Mouse (Mus musculus) cerebellum, adult 9-10 months (tissue): Measurements from ENCODE around the gene Sesn3.

Source experiments
- DNase-seq: peaks from one replicate; pipeline ENCODE4 v3.0.0; 2022

Gene Sesn3

DNA sequence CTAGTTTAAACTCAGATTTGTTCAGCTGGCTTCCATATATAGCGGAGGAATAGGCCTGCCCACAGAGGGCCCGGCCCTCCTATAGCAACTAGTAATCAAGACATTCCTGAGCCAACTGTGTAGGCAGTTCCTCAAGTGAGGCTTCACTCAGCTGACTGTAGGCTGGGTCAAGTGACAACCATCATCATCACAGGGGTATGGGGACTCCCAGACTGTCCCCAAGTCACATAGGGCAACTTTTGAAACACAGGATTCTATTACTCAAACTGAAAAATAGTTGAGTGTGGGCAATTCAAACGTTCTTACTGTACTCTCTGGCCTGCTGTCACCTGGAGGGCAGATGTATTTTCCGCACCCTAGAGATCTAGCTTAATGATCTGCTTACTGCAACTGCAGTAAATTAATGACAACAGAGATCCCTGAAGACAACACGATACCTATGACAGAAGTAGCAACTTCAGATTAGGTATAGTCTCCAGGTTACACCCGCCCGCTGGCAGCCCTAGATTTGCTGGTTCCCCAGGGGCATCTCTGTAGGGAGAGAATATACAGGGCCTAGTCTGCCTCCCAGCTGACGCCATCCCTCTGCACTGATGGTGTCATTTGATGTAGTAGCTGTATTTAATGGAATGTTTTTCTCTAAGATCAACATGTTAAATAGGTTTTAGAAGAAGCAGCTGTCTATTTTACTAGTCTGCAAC lies 87.4 kb downstream of the Sesn3 start:
- no peak for DNase-seq

DNA sequence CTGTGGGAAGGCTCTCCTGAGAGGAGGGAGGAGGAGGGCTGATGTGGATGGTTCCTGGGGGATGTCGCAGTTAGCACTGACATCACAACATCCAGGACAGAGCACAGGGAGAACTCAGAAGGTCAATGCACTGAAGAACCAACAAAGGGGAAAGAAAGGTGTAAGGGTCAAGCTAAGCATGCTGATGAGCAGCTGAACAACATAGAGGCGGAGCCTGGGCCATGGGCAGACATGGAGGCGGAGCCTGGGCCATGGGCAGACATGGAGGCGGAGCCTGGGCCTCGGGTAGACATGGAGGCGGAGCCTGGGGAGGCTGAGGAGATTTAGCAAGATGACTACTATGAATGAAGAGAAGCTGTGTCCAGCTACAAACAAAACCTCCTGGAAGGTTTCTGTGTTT lies 88.7 kb downstream of the Sesn3 start:
- DNase-seq, result no peak

DNA sequence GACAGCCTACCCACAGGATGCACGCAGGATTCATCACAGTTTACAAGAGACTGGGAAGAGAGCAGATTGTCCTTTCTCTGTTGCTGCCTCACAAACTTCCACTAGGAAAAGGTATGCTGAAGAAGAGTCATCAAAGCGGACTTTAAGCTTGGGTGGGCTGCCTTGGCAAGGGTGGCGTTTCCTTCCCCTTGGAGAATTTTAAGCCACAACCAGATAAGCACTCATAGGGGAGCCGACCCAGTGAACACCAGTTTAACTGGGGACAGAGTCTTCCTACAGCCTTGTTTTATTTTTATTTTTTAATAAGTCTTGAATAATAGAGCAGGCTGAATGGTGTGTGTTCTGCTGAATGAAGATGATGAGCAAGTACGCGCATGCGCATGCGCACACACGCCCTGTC lies 89.9 kb downstream of the Sesn3 start:
- no peak for DNase-seq

DNA sequence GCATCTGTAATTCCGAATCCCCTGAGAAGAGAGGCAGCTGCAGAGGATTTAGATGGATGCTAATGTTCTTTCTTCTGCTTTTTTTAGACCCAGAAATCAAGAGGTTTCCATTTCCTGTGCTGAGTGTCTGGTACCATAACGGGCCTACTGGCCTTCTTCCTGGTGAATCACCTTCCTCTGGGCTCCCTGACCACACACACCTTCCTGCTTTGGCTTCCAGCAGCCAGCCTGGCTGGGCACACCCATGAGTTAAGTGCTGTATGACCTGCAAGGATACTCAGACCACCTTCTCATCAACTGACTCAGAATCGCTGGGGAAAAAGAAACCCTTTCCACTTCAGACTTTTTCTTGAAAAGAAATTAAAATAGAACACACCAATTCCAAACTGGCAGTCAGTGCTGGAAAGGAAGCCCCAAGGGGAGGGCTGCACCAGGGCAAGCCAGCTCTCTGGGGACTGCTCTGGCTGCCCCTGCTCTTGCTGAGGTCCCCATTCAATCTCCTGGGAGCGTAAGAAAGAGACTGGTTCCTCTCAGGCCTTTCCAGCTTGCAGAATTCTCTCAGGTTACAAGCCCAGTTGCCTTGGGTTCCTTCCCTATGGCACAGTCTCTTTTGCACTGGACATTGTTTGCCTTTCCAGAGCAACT lies 90.7 kb downstream of the Sesn3 start:
- DNase-seq, result no peak

DNA sequence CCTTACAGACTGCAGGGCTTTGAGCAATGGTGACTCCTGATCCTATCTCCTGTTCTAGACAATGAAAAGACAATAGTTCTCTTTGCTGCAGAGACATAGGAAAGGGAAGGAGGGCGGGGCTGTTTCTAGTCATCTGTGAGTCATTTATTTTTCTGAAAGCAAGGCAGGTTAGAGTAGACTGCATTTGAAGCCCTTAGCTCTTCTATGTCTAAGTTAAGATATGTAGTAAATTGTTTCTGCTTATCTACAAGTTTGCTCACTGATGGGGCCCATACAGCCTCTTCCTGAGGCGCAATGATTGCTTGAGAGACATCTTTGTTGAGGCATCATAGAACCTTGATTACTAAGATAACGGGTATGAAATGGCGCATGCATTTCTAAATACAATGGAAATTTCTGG lies 93.0 kb downstream of the Sesn3 start:
- DNase-seq, result no peak

DNA sequence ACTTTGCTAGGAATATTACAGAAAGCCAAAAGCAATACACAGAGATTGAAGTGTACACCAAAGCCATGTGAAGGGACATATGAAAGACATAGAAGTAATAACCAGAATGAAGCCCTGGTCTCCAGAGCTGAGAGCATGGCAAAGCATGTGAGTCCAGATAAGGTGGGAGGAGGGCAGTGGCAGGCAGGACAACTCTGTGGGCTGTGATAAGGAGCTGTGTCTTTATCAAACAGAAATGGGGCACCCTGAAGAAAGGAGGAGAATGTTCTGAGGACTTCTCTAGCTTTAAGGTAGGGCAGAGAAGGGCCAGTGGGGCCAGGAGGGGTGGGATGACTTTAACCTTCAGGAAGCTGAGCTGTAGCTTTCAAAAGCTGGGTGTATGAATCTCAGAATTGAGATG lies 94.4 kb downstream of the Sesn3 start:
- no peak for DNase-seq

DNA sequence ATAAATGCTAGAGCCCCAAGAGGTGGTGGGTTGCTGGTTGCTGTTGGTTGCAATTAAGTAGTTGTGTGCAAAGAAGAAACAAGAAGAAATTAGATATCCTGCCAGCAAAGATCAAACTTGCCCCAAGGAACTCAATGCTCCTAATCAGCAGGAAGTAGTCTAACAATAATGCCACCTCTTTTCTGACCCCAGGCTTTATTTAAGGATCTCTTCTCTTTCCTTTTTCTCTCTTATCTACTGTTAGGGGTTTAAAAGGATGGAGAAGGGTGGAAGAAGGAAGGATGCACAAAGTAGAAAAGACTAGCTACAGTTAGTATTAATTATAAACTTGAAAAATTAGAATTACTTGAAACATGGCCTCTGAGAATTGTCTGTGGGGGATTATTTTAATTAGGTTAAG lies 97.6 kb downstream of the Sesn3 start:
- DNase-seq, result no peak

DNA sequence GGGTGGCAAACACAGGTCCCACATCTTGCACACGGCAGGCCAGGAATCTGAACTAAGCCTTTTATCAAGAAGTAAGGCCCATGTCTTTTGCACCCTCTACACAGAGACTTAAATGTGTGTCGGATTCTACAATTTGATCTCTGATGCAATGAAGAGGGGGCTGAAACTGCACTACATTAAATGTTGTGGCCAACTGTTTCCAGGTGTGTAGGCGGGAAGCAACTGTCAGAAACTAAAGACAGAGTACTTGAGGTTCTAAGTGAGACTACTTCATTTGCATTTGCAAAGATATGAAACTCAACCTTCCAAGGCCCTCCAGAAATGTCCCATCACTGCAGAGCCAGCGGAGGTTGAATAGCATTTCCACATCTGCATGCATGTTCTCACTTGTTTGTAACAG lies 101.3 kb downstream of the Sesn3 start:
- DNase-seq, result no peak

DNA sequence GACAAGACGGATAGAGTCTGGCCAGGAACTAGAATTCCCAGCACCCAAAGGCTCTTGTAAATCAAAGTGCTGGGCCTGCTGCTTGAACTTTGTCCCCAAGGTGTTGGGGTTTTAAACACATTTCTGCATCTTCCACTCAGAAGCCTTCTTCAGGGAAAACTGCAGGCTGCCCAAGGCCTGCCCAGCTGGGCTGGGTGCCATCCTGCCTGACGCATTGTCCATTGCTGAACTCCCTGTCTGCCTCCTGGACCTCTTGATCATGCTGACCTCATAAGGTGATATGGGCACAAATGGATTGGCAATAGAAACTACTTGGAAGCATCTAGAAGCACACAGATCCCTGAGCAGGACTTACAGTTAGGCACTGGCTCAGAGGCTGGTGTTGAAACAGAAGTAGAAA lies 103.3 kb downstream of the Sesn3 start:
- peak; percentile 60 for DNase-seq

DNA sequence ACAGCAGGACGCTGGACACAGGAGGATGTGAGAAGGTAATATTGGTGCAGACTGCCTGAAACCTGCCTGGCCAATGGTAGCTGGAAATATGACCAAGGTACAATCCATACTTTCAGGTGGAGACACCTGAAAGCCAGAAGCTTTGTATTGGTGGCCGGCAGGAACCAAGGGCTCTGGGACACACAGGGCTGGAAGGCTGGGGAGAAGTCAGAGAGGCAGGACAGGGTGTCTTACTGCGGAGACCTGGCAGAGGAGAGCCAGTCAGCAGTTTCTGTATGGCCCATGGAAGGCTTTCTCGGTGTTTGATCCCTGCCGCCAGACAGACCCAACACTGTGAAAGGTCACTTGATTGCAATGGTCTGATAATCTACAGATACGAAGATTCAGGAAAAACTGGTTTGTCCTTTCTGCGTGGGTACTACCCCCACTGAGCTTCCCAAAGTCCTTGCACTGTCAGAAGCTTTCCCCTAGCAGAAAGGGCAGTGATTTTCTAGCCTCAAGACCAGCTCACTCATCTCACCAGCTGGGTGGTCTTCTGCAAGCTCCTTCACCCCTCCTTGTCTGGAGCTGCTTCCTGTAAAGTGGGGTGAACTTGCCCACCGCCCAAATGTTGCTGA lies 105.0 kb downstream of the Sesn3 start:
- DNase-seq, result no peak

DNA sequence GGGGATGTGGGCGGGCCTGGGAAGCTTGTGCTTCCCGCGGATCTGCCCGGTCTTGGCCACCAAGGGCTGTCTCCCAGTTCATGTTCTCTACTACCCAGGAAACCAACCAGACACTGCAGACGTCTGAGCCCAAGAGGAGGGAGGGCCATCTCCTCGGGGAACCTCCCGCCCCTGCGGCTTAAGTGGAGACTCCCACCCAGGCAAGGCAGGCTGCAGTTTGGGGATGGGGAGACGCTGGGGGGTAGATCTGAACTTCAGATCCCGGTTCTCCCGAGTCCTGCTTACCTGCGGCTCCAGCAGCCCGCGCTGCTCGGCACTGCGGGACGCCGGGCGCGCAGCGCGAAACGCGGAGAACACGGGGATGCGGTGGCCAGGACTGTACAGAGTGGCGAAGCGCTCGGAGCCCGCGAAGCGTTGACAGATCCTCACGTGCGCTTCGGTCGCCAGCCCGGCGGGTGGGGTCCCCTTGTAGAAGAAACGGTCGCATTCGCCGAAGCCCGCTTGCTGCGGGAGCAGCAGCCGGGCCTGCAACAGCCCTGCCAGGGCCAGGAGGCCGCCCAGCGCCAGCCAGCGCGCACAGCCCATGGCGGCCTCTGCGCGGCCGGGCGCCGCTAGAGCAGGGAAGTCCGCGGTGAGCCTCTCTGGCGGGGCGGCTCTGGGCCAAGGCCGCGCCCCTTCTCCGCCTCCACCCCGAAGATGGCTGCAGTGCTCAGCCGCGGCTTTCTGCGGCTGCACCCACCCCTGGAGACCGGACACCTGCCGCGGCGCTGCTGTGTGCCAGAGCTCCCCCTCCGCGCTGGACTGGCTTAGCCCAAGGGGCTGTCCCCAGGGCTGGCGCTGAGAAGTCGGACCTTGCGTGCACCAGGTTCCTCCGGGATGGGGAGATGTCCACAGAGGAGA lies 105.8 kb downstream of the Sesn3 start:
- peak; percentile 88 for DNase-seq

DNA sequence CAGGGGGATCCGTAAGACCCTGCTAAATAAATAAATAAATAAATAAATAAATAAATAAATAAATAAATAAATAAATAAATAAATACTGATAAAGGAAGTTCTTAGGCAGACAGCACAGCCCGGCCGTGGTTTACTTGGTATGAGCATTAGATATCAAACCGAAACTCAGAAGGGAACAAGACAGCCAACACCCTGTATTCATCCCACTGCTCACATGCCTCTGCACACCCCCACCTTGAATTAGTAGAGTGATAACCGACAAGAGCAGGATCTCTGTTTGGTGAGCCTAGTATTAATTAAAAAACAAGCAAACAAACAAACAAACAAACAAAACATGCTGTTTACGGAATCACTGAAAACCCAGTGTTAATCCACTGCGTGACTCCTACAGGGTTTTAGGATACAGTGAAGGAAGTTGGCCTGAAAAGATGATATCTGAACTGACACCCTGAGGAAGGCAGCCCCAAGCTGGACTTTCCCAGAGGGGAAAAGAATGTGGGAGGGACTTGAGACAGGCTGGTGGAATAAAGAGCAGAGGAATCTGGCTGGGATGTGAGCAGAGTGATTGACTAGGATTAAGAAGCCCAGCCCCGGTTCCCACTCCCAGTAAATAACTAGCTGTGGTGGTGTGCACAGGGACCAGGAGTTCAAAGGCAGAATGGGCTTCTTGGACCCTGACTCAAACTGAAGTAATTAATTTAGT lies 106.6 kb downstream of the Sesn3 start, which contains the start of gene Endod1:
TSS of gene Endod1 (minus strand) at position 155 of the 703 bp plus-strand sequence.
- peak; percentile 77 for DNase-seq

DNA sequence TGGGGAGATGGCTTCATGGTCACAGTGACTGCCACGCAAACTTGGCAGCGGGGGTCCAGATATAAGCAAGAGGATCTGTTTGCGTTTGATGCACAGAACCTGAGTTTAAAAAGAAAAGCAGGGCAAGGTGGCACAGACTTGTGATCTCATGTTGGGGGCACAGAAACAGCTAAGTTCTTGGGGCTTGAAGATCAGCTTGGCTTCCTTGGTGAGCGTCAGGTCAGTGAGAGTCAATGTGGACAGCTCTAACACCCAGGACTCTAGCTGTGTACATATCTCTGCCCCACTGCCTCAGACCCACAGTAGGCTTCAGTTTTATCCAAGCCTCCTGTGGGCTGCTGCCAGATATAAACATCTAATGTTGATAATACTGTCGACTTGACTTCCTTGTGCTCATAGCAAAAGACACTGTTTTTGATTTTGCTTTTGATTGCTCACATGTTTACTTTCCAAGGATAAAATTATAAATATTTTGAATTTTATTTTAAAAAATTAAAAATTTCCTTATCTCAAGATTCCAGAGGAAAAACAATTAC lies 107.5 kb downstream of the Sesn3 start:
- no peak for DNase-seq
